Mouse (Mus musculus) gastrocnemius, postnatal 14 days (tissue): ENCODE measurements around the gene Gjb4. TPM values are rescaled to one million over a fixed set of nuclear protein-coding genes. Genes with fewer than 3 reads are reported as not detected.

Experiments
- DNase-seq: peaks from one replicate; pipeline ENCODE4 v3.0.0; 2021; ENCODE audit warnings: mixed read lengths
- intact Hi-C: fragments of 180-260 bp; cut with DNase I; formaldehyde crosslinking; loops from one replicate; pipeline ENCODE4 v1.15.1; 2025; ENCODE audit warnings: low total_unique reads
- total RNA-seq, 2 experiments: library from RNA; stranded (reverse); gene quantifications; 2 replicates each; pipeline ENCODE4 v1.2.3; 2021

Gjb4 gene
- total RNA-seq, 2 experiments from 2014 or later: not detected

GRCm38 (mm10) chr4:127354506-127355485 lies 915 bp upstream of the Gjb4 start:
- intact Hi-C loops: no loop called here
- no peak for DNase-seq

GRCm38 (mm10) chr4:127352594-127352993 lies 1.3 kb downstream of the Gjb4 start:
- no peak for DNase-seq
- intact Hi-C loops: no loop called here

- intact Hi-C loops: no loop called here
- DNase-seq: no peak
These were observed 4.2 kb downstream of the Gjb4 start for GRCm38 (mm10) chr4:127349560-127350300.

- DNase-seq: no peak
- intact Hi-C loops: no loop called here
These were observed 8.9 kb downstream of the Gjb4 start for GRCm38 (mm10) chr4:127345000-127345399.

GRCm38 (mm10) chr4:127341372-127341771 lies 12.5 kb downstream of the Gjb4 start:
- intact Hi-C loops: no loop called here
- DNase-seq: no peak

- intact Hi-C loops: no loop called here
- no peak for DNase-seq
These were observed 16.2 kb downstream of the Gjb4 start for GRCm38 (mm10) chr4:127337668-127338067.

GRCm38 (mm10) chr4:127334870-127335504 lies 18.9 kb downstream of the Gjb4 start:
- intact Hi-C loops: no loop called here
- no peak for DNase-seq

GRCm38 (mm10) chr4:127331171-127331570 lies 22.7 kb downstream of the Gjb4 start:
- intact Hi-C loops: no loop called here
- no peak for DNase-seq

- DNase-seq: no peak
- intact Hi-C loops: no loop called here
These were observed 23.4 kb downstream of the Gjb4 start, which contains the start of gene Gjb3 for GRCm38 (mm10) chr4:127330181-127331100. TSS of gene Gjb3 (minus strand) at chr4:127330844.

GRCm38 (mm10) chr4:127329751-127330150 lies 24.1 kb downstream of the Gjb4 start:
- intact Hi-C loops: no loop called here
- no peak for DNase-seq

- no peak for DNase-seq
- intact Hi-C loops: no loop called here
These were observed 24.8 kb downstream of the Gjb4 start for GRCm38 (mm10) chr4:127329046-127329445.

- DNase-seq: no peak
- intact Hi-C loops: no loop called here
These were observed 25.5 kb downstream of the Gjb4 start for GRCm38 (mm10) chr4:127328378-127328777.

- intact Hi-C loops: no loop called here
- DNase-seq: no peak
These were observed 26.1 kb downstream of the Gjb4 start for GRCm38 (mm10) chr4:127327749-127328148.

- intact Hi-C loops: no loop called here
- DNase-seq: no peak
These were observed 26.6 kb downstream of the Gjb4 start for GRCm38 (mm10) chr4:127327258-127327657.

GRCm38 (mm10) chr4:127325276-127325675 lies 28.6 kb downstream of the Gjb4 start:
- no peak for DNase-seq
- intact Hi-C loops: no loop called here

- intact Hi-C loops: no loop called here
- peak; percentile 71 for DNase-seq
These were observed 29.1 kb downstream of the Gjb4 start for GRCm38 (mm10) chr4:127324759-127325158.

- intact Hi-C loops: no loop called here
- no peak for DNase-seq
These were observed 29.6 kb downstream of the Gjb4 start for GRCm38 (mm10) chr4:127324296-127324695.

- no peak for DNase-seq
- intact Hi-C loops: no loop called here
These were observed 30.2 kb downstream of the Gjb4 start for GRCm38 (mm10) chr4:127323651-127324050.

GRCm38 (mm10) chr4:127319613-127320012 lies 34.3 kb downstream of the Gjb4 start:
- intact Hi-C loops: loop anchor here (2.0 kb wide), 1 partner anchor 85 kb away; no protein-coding TSS in a partner anchor
- peak; percentile 52 for DNase-seq
